Mouse (Mus musculus): Measurements from ENCODE around the gene Pik3c2b. TPM values are rescaled to one million over a fixed set of nuclear protein-coding genes. Genes with fewer than 3 reads are reported as not detected.

The Pik3c2b gene
- polyA plus RNA-seq, 1 experiment from 2014 or later: 3.2 TPM

GRCm38 (mm10) chr1:133152213-133152612 lies 106.7 kb downstream of the Pik3c2b start:
- H3K4me1 ChIP-seq (replicated peaks; ENCODE audit: insufficient read depth, low read length): no peaks in the 10 kb centered on the region
- no peak overlapping the region for H3K27ac ChIP-seq
- no peaks in the 10 kb centered on the region for H3K27me3 ChIP-seq (ENCODE audit: insufficient read depth, low read length)
- H3K36me3 ChIP-seq (ENCODE audit: insufficient read depth, low read length): no peaks in the 10 kb centered on the region
- WGBS: 93% methylated on average over 3 of the region's 3 CpGs
- no peak overlapping the region for H3K4me2 ChIP-seq (ENCODE audit: low read length)
- ATAC-seq (replicated peaks; ENCODE audit: low FRiP score, low read depth): no peak
- no peak for DNase-seq (ENCODE audit: low spot score)
- H3K4me3 ChIP-seq (replicated peaks; ENCODE audit: low read depth, low read length): no peak overlapping the region
- TF ChIP-seq CTCF (IDR thresholded peaks at IDR 0.05; ENCODE audit: low read depth): no peak
- H3K9ac ChIP-seq (ENCODE audit: low read depth, low read length): no peak overlapping the region
- H3K9me3 ChIP-seq (replicated peaks; ENCODE audit: low read length): no peaks in the 10 kb centered on the region

GRCm38 (mm10) chr1:133155270-133155669 lies 109.8 kb downstream of the Pik3c2b start:
- H3K27ac ChIP-seq: no peak overlapping the region
- ATAC-seq (replicated peaks; ENCODE audit: low FRiP score, low read depth) (no peak), DNase-seq (ENCODE audit: low spot score) (no peak)
- no peak overlapping the region for H3K4me3 ChIP-seq (replicated peaks; ENCODE audit: low read depth, low read length)
- no peaks in the 10 kb centered on the region for H3K36me3 ChIP-seq (ENCODE audit: insufficient read depth, low read length)
- H3K9me3 ChIP-seq (replicated peaks; ENCODE audit: low read length): no peaks in the 10 kb centered on the region
- no peak overlapping the region for H3K4me2 ChIP-seq (ENCODE audit: low read length)
- peaks cover 5% of the 10 kb centered on the region; the same call in 1 of the 2 replicates for H3K4me1 ChIP-seq (replicated peaks; ENCODE audit: insufficient read depth, low read length)
- no peak for TF ChIP-seq CTCF (IDR thresholded peaks at IDR 0.05; ENCODE audit: low read depth)
- no peaks in the 10 kb centered on the region for H3K27me3 ChIP-seq (ENCODE audit: insufficient read depth, low read length)
- 82% methylated on average over 6 of the region's 6 CpGs for WGBS
- H3K9ac ChIP-seq (ENCODE audit: low read depth, low read length): no peak overlapping the region

Other genes starting within 250 kb of the Pik3c2b start
- gene Lrrn2, start 165.4 kb upstream of the Pik3c2b start, polyA plus RNA-seq (2015; fragmentation: Nextera tagmentation; extraction: Ambion mirVana): 3.3 TPM in 2 replicates
- gene Mdm4, start 15.1 kb upstream of the Pik3c2b start, polyA plus RNA-seq (2015; fragmentation: Nextera tagmentation; extraction: Ambion mirVana): 16.7 and 17.5 TPM in 2 replicates
- 27.2 and 29.5 TPM in 2 replicates for gene Ppp1r15b, start 85.5 kb downstream of the Pik3c2b start, polyA plus RNA-seq (2015; fragmentation: Nextera tagmentation; extraction: Ambion mirVana)
- 8.1 and 8.8 TPM in 2 replicates for gene Plekha6, start 118.5 kb downstream of the Pik3c2b start, polyA plus RNA-seq (2015; fragmentation: Nextera tagmentation; extraction: Ambion mirVana)